Comparison of ENCODE assay signal across 29 mouse cellular contexts in genomic region chr9:28149507-28149906, GRCm38 (mm10).
DNase-seq lines count a peak whose midpoint lies in the region; ATAC-seq and TF ChIP-seq lines count a peak whose summit lies in the region.
"Had no signal": no experiment of that assay in that cellular context is flagged by ENCODE, and none has a peak within 500 bp of the region (broad histone marks: within the 10 kb centered on the region; RNA-seq: fewer than 3 reads in every experiment).

No protein-coding gene starts in this region.

- 34% methylated on average over 3 of the region's 3 CpGs for WGBS in hindbrain, postnatal 0 days
- WGBS in hindbrain, embryonic 11.5 days = 90% methylated on average over 3 of the region's 3 CpGs
- 32% methylated on average over 3 of the region's 3 CpGs for WGBS in midbrain, embryonic 16.5 days
- WGBS in midbrain, embryonic 13.5 days = 40% methylated on average over 3 of the region's 3 CpGs

- no peaks in the 10 kb centered on the region for H3K27me3 ChIP-seq in hindbrain, postnatal 0 days (ENCODE audit: insufficient read depth, low read length)
- H3K27me3 ChIP-seq in hindbrain, embryonic 11.5 days (ENCODE audit: control insufficient read depth, insufficient read depth, low read length) = no peaks in the 10 kb centered on the region
- H3K27me3 ChIP-seq in midbrain, embryonic 16.5 days (ENCODE audit: control insufficient read depth, insufficient read depth, low read depth, low read length) = no peaks in the 10 kb centered on the region
- H3K27me3 ChIP-seq in midbrain, embryonic 13.5 days = no peaks in the 10 kb centered on the region
- H3K27me3 ChIP-seq: heart, embryonic 13.5 days; hindbrain, embryonic 15.5 days; kidney, embryonic 15.5 days; limb, embryonic 15.5 days; liver, embryonic 13.5 days had no signal

- DNase-seq in cerebellum, postnatal 14 days = peak; percentile 42 to 48
- DNase-seq in cerebellum, postnatal 36 days = no peak
- DNase-seq in hindbrain, postnatal 0 days (ENCODE audit: low spot score) = peak; percentile 56
- DNase-seq in hindbrain, embryonic 11.5 days (ENCODE audit: low spot score) = no peak
- DNase-seq: adrenal gland, adult 8-10 months; cerebellum, adult 11-12 months; gastrocnemius, adult 2 months; gastrocnemius, postnatal 36 days; heart, adult 2 months; heart, postnatal 10 days; kidney, adult 18-20 months; kidney, postnatal 25 days; liver, embryonic 13.5 days; lung, adult 18-20 months; lung, postnatal 4 days; right cerebral cortex, postnatal 4 days; thymus, adult 18-20 months; thymus, postnatal 25 days had no signal

- H3K9me3 ChIP-seq in hindbrain, postnatal 0 days (ENCODE audit: low read length) = no peaks in the 10 kb centered on the region
- H3K9me3 ChIP-seq in hindbrain, embryonic 11.5 days (ENCODE audit: control insufficient read depth, low read length) = no peaks in the 10 kb centered on the region
- H3K9me3 ChIP-seq in midbrain, embryonic 16.5 days (replicated peaks; ENCODE audit: control insufficient read depth, low read length, poor library complexity, severe bottlenecking) = no peaks in the 10 kb centered on the region
- no peaks in the 10 kb centered on the region for H3K9me3 ChIP-seq in midbrain, embryonic 13.5 days
- H3K9me3 ChIP-seq: G1E; heart, embryonic 13.5 days; hindbrain, embryonic 15.5 days; kidney, embryonic 15.5 days; limb, embryonic 10.5 days; limb, embryonic 15.5 days; liver, embryonic 13.5 days had no signal

- H3K27ac ChIP-seq in hindbrain, postnatal 0 days = no peak overlapping the region
- H3K27ac ChIP-seq in hindbrain, embryonic 11.5 days (ENCODE audit: low read depth, low read length) = no peak overlapping the region
- H3K27ac ChIP-seq in midbrain, embryonic 16.5 days (ENCODE audit: low read length) = no peak overlapping the region
- no peak overlapping the region for H3K27ac ChIP-seq in midbrain, embryonic 13.5 days
- H3K27ac ChIP-seq: gastrocnemius, adult 2 months; heart, adult 2 months; heart, embryonic 13.5 days; hindbrain, embryonic 15.5 days; kidney, embryonic 15.5 days; limb, embryonic 10.5 days; limb, embryonic 15.5 days; liver, embryonic 13.5 days; stomach, postnatal 0 days had no signal

- H3K4me1 ChIP-seq in hindbrain, postnatal 0 days (ENCODE audit: insufficient read depth, low read length) = no peaks in the 10 kb centered on the region; the same call in 1 of the 2 replicates
- H3K4me1 ChIP-seq in hindbrain, embryonic 11.5 days (replicated peaks; ENCODE audit: control insufficient read depth, insufficient read depth, low read length) = no peaks in the 10 kb centered on the region
- peaks cover 5% of the 10 kb centered on the region; the same call in 1 of the 2 replicates for H3K4me1 ChIP-seq in midbrain, embryonic 16.5 days (ENCODE audit: control insufficient read depth, insufficient read depth, low read length)
- peaks cover 10% of the 10 kb centered on the region for H3K4me1 ChIP-seq in midbrain, embryonic 13.5 days (replicated peaks)
- H3K4me1 ChIP-seq: heart, embryonic 13.5 days; kidney, embryonic 15.5 days; limb, embryonic 15.5 days; liver, embryonic 13.5 days had no signal

- H3K36me3 ChIP-seq in hindbrain, postnatal 0 days (ENCODE audit: insufficient read depth, low read length) = no peaks in the 10 kb centered on the region
- H3K36me3 ChIP-seq in hindbrain, embryonic 11.5 days (ENCODE audit: control insufficient read depth, insufficient read depth, low read length) = no peaks in the 10 kb centered on the region
- H3K36me3 ChIP-seq in midbrain, embryonic 16.5 days (ENCODE audit: control insufficient read depth, insufficient read depth, low read length) = no peaks in the 10 kb centered on the region
- no peaks in the 10 kb centered on the region for H3K36me3 ChIP-seq in midbrain, embryonic 13.5 days
- H3K36me3 ChIP-seq: G1E; heart, embryonic 13.5 days; hindbrain, embryonic 15.5 days; kidney, embryonic 15.5 days; limb, embryonic 10.5 days; limb, embryonic 15.5 days; liver, embryonic 13.5 days had no signal

- no peak overlapping the region for H3K4me2 ChIP-seq in hindbrain, postnatal 0 days (ENCODE audit: low read depth, low read length)
- H3K4me2 ChIP-seq in hindbrain, embryonic 11.5 days (replicated peaks; ENCODE audit: low read depth, low read length) = no peak overlapping the region
- H3K4me2 ChIP-seq in midbrain, embryonic 16.5 days (ENCODE audit: low read length) = no peak overlapping the region
- no peak overlapping the region for H3K4me2 ChIP-seq in midbrain, embryonic 13.5 days (replicated peaks)
- H3K4me2 ChIP-seq: heart, embryonic 13.5 days; hindbrain, embryonic 15.5 days; kidney, embryonic 15.5 days; limb, embryonic 15.5 days; liver, embryonic 13.5 days had no signal

- no peak for TF ChIP-seq CTCF in hindbrain, postnatal 0 days (IDR thresholded peaks at IDR 0.05; ENCODE audit: low read depth)

- no peak overlapping the region for H3K4me3 ChIP-seq in hindbrain, postnatal 0 days (ENCODE audit: low read length)
- no peak overlapping the region for H3K4me3 ChIP-seq in hindbrain, embryonic 11.5 days (ENCODE audit: low read depth, low read length)
- H3K4me3 ChIP-seq in midbrain, embryonic 16.5 days (ENCODE audit: low read depth, low read length) = no peak overlapping the region
- no peak overlapping the region for H3K4me3 ChIP-seq in midbrain, embryonic 13.5 days (replicated peaks)
- H3K4me3 ChIP-seq: gastrocnemius, adult 2 months; heart, adult 2 months; heart, embryonic 13.5 days; hindbrain, embryonic 15.5 days; kidney, embryonic 15.5 days; limb, embryonic 10.5 days; limb, embryonic 15.5 days; liver, embryonic 13.5 days had no signal

- H3K9ac ChIP-seq in hindbrain, postnatal 0 days (replicated peaks; ENCODE audit: low read length) = no peak overlapping the region
- no peak overlapping the region for H3K9ac ChIP-seq in hindbrain, embryonic 11.5 days (ENCODE audit: low read depth, low read length)
- H3K9ac ChIP-seq in midbrain, embryonic 16.5 days (ENCODE audit: low read depth, low read length) = no peak overlapping the region
- no peak overlapping the region for H3K9ac ChIP-seq in midbrain, embryonic 13.5 days (replicated peaks)
- H3K9ac ChIP-seq: heart, embryonic 13.5 days; hindbrain, embryonic 15.5 days; kidney, embryonic 15.5 days; limb, embryonic 15.5 days; liver, embryonic 13.5 days had no signal

- ATAC-seq in hindbrain, postnatal 0 days = no peak
- ATAC-seq in hindbrain, embryonic 11.5 days (ENCODE audit: low FRiP score) = no peak
- 0 out of 2 replicates have a peak, but pooled peaks have one; percentile 39 for ATAC-seq in midbrain, embryonic 16.5 days
- no peak for ATAC-seq in midbrain, embryonic 13.5 days
- no peak for ATAC-seq in megakaryocyte, adult 5-6 weeks (ENCODE audit: poor library complexity, severe bottlenecking)
- ATAC-seq: lung, postnatal 0 days had no signal

Comparison
In these comparisons a context has a peak if more than half of its experiments do, and no peak if none do; other contexts are left out.
1. DNase-seq: peak in cerebellum, postnatal 14 days (2 of 2) and hindbrain, postnatal 0 days (single experiment); none in cerebellum, postnatal 36 days (0 of 2) and hindbrain, embryonic 11.5 days (single experiment).